Mouse (Mus musculus): Measurements from ENCODE around the gene Gpatch1. TPM values are rescaled to one million over a fixed set of nuclear protein-coding genes. Genes with fewer than 3 reads are reported as not detected.
"Not testable (repeated sequence)": the region's sequence is repeated elsewhere in the genome, so short reads cannot be mapped to it uniquely, and the experiment has no call there.

Gene Gpatch1
- polyA plus RNA-seq, 1 experiment from 2014 or later: 17.8 TPM

GRCm38 (mm10) chr7:35344785-35345330 lies 26.6 kb upstream of the Gpatch1 start:
- DNase-seq (ENCODE audit: low spot score): no peak
- Histone ChIP-seq H3K27ac (no peak overlapping the region), H3K36me3 (no peaks in the 10 kb centered on the region), H3K9me3 (replicated peaks) (no peaks in the 10 kb centered on the region), H3K4me1 (no peaks in the 10 kb centered on the region), H3K4me3 (no peak overlapping the region), H3K27me3 (ENCODE audit: low read depth, poor library complexity, severe bottlenecking) (no peaks in the 10 kb centered on the region)
- WGBS: 92% methylated on average over 5 of the region's 5 CpGs

DNA sequence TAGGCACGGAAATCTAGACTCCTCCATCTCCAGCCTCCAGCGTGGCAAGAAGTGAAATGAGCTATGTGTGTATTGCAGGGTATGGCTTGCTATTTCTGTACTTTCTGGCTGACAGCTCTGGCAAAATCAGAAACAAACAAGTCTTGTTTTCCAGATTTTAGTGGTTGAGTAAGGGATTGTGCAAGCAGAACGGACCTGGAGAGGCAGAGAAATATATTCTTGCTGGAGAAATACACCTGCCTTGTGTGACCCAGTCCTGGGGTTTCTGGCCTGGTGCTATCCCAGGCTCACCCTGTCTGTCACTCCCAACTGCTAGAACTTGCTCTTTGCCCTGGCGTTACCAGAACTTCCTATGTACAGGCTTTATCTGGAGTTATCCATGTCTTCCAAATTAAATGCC lies 24.3 kb upstream of the Gpatch1 start:
- Histone ChIP-seq H3K27ac (no peak overlapping the region), H3K4me1 (no peaks in the 10 kb centered on the region), H3K27me3 (ENCODE audit: low read depth, poor library complexity, severe bottlenecking) (no peaks in the 10 kb centered on the region), H3K36me3 (no peaks in the 10 kb centered on the region), H3K4me3 (no peak overlapping the region), H3K9me3 (replicated peaks) (no peaks in the 10 kb centered on the region)
- WGBS: 83% methylated on average over 4 of the region's 4 CpGs
- DNase-seq (ENCODE audit: low spot score): no peak

DNA sequence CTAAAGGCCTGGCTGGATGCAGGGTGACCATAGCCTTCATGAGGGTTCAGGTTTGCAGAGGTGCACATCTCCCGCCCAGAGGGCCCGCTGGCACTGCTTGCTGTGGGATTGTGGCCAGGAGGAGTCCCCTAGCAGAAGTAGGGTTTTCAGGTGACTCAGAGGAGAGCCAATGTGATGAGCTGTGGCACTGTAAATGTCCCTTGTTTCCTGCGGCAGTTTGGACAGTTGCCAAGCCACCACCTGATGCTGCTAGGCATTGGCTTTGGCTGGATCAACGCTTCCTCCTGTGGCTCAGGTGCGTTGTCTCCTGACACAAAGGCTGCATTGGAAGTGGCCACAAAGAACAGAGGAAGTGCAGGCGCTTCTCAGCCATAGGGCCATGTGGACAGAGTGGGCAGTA lies 23.0 kb upstream of the Gpatch1 start:
- 89% methylated on average over 6 of the region's 6 CpGs for WGBS
- no peaks in the 10 kb centered on the region for H3K9me3 ChIP-seq (replicated peaks)
- no peak overlapping the region for H3K4me3 ChIP-seq
- H3K27ac ChIP-seq: no peak overlapping the region
- no peaks in the 10 kb centered on the region for H3K36me3 ChIP-seq
- DNase-seq (ENCODE audit: low spot score): no peak
- peaks cover 10% of the 10 kb centered on the region for H3K27me3 ChIP-seq (ENCODE audit: low read depth, poor library complexity, severe bottlenecking)
- H3K4me1 ChIP-seq: no peaks in the 10 kb centered on the region

- no peak overlapping the region for H3K27ac ChIP-seq
These were observed 22.0 kb upstream of the Gpatch1 start for GRCm38 (mm10) chr7:35340196-35340595.

DNA sequence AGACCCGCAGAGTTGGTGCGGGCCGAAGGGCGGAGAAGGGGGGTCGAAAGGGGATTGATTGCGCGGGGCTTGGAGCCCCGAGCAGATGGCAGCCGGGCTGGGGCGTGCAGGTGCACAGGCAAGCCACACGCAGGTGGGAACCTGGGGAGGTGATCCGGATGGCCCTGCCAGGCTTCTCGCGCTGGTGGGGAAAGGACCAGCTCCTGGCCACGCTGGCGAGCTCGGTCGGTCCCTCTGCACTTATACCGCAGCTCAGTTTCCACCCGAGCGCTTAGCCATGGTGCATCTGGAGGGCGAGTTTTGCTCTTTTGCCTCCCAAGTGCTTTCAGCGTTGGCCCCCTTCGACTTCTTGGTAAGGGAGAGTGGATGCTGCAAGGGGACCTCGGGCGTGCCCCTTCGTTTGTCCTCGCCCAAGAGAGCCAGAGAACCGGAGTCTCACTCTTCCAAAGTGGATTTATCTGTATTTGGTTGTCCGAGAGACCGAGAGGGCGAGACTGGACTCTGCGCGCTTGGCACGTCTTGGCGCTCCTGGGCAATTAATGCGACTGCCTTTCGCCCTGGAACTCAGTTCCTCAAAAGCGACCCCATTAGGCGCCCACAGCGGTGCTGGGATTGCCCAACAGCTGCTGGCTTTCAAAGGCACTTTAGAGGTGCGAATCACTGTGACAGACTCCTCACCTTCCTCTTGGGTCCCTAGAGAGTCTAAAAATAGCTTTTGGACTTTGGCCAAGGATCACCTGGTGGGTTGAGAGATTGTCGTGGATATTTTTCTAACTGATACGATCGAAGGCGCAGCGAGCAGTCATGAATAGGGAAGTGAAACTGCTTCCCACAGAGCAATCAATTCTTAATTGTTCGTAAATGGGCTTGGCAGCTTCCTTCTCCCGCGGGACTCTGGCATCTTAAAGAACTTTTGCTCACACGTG lies 16.6 kb upstream of the Gpatch1 start:
- peak; percentile 65 for DNase-seq (ENCODE audit: low spot score)
- H3K27me3 ChIP-seq (ENCODE audit: low read depth, poor library complexity, severe bottlenecking): peaks cover 49% of the 10 kb centered on the region
- H3K27ac ChIP-seq: peak overlapping the region; percentile 66
- H3K4me1 ChIP-seq: peaks cover 25% of the 10 kb centered on the region
- no peaks in the 10 kb centered on the region for H3K9me3 ChIP-seq (replicated peaks)
- no peaks in the 10 kb centered on the region for H3K36me3 ChIP-seq
- peak overlapping the region; percentile 74 for H3K4me3 ChIP-seq
- WGBS: under 1% methylated on average over 51 of the region's 51 CpGs

More at GRCm38 (mm10) chr7:35340196-35340595, 22.0 kb upstream of the Gpatch1 start:
- H3K36me3 ChIP-seq: no peaks in the 10 kb centered on the region
- WGBS: 40% methylated on average over 5 of the region's 5 CpGs
- no peak for DNase-seq (ENCODE audit: low spot score)
- no peak overlapping the region for H3K4me3 ChIP-seq
- no peaks in the 10 kb centered on the region for H3K9me3 ChIP-seq (replicated peaks)
- peaks cover 21% of the 10 kb centered on the region for H3K27me3 ChIP-seq (ENCODE audit: low read depth, poor library complexity, severe bottlenecking)
- peaks cover 5% of the 10 kb centered on the region; the same call in 1 of the 2 replicates for H3K4me1 ChIP-seq

DNA sequence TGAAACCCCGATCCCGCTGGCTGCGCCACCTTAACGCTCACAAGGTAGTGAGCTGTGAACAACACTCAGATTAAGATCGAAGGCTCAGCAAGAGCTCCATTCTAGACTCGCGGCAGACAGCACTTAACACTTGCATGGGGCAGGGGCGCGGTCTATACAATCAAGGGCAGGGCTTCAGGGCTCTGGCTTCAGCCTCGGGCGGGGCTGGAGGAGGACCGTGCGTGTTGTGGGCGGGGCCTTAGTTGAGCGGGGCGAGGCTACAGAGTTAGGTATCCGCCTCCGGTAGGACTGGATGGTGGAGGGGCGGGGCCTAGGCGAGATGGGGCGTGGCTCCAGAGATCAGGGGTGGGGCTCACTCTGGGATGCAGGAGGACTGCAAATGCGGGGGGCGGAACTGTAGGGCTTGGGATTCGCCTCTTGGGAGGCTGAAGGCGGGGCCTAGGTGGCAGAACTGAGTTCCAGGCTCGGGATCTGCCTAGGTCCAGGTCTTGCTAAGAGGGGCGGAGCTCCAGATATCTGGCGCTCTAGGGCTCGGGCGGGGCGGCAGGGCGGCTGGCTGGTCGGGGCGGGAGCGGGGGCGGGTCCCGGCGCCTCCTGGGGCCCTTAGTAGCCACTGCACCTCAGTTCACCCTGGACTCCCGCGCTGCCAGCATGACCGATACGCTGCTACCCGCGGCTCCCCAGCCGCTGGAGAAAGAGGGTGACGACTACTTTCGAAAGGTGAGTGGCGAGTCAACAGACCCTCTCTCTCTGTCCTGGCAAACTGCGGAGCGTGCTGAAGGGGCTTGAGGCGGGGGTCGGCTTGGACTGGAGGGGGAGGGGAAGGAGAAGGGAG lies 15.7 kb upstream of the Gpatch1 start, which contains the start of gene Rhpn2:
TSS of gene Rhpn2 (plus strand) at position 479 of the 835 bp plus-strand sequence.
- H3K9me3 ChIP-seq (replicated peaks): no peaks in the 10 kb centered on the region
- peaks cover 49% of the 10 kb centered on the region for H3K27me3 ChIP-seq (ENCODE audit: low read depth, poor library complexity, severe bottlenecking)
- peak; percentile 99 for DNase-seq (ENCODE audit: low spot score)
- 1% methylated on average over 51 of the region's 52 CpGs for WGBS
- H3K4me3 ChIP-seq: peak within 1 kb of the TSS; percentile 74
- H3K27ac ChIP-seq: peak within 1 kb of the TSS; percentile 66
- H3K36me3 ChIP-seq: no peaks in the 10 kb centered on the region
- H3K4me1 ChIP-seq: peaks cover 25% of the 10 kb centered on the region

- no peaks in the 10 kb centered on the region for H3K9me3 ChIP-seq (replicated peaks)
- no peak for DNase-seq (ENCODE audit: low spot score)
- peak overlapping the region; percentile 56 for H3K27ac ChIP-seq
- 1% methylated on average over 19 of the region's 19 CpGs for WGBS
- H3K4me1 ChIP-seq: peaks cover 25% of the 10 kb centered on the region
- peak overlapping the region; percentile 74 for H3K4me3 ChIP-seq
- peaks cover 49% of the 10 kb centered on the region for H3K27me3 ChIP-seq (ENCODE audit: low read depth, poor library complexity, severe bottlenecking)
- no peaks in the 10 kb centered on the region for H3K36me3 ChIP-seq
These were observed 15.0 kb upstream of the Gpatch1 start for GRCm38 (mm10) chr7:35333231-35333651.

- 69% methylated on average over 3 of the region's 3 CpGs for WGBS
- Histone ChIP-seq H3K27ac (no peak overlapping the region), H3K27me3 (ENCODE audit: low read depth, poor library complexity, severe bottlenecking) (peaks cover 41% of the 10 kb centered on the region)
These were observed 13.3 kb upstream of the Gpatch1 start for GRCm38 (mm10) chr7:35331590-35331989.

DNA sequence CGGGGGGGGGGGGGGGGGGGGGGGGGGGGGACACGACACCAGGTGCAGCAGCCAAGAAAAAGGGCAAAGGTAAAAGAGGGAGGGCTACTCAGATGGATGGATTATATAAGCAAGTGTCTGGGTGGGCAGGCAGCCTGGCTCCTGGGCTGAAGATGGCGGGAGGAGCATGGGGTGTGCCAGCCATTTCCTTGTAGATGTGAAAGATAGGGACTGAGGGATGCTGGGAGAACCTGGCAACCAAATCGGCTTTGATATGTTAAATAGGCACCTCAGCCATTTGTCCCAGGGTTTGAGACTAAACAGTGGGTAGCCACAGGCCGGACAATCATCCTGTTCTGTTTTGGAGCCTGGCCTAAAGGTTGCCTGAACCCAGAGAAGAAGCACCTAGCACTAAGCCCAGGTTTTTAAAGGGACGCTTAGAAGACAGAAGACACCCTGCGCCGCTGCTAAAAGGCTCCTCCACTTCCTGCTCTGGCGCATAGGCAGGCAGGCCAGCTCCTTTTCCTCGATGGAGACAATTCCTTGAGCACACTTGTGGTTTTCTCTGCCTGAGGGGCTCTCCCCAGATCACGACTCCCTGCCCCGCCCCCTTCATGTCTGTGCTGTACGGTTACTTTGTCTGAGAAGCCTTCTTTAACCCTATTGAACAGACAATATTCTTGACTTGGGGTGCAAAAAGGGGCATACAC lies 4.6 kb upstream of the Gpatch1 start:
- Histone ChIP-seq H3K27ac (peak overlapping the region; percentile 56; the same call in 1 of the 2 replicates), H3K27me3 (ENCODE audit: low read depth, poor library complexity, severe bottlenecking) (no peaks in the 10 kb centered on the region), H3K9me3 (replicated peaks) (no peaks in the 10 kb centered on the region), H3K4me3 (no peak overlapping the region), H3K36me3 (no peaks in the 10 kb centered on the region), H3K4me1 (peaks cover 10% of the 10 kb centered on the region)
- DNase-seq (ENCODE audit: low spot score): peak; percentile 34
- WGBS: 6% methylated on average over 11 of the region's 13 CpGs

More at GRCm38 (mm10) chr7:35331590-35331989, 13.3 kb upstream of the Gpatch1 start:
- Histone ChIP-seq H3K9me3 (replicated peaks) (no peaks in the 10 kb centered on the region), H3K36me3 (no peaks in the 10 kb centered on the region), H3K4me3 (no peak overlapping the region), H3K4me1 (peaks cover 25% of the 10 kb centered on the region)
- DNase-seq (ENCODE audit: low spot score): no peak

- 40% methylated on average over 3 of the region's 3 CpGs for WGBS
- Histone ChIP-seq H3K27ac (no peak overlapping the region), H3K27me3 (ENCODE audit: low read depth, poor library complexity, severe bottlenecking) (no peaks in the 10 kb centered on the region), H3K4me3 (no peak overlapping the region), H3K4me1 (peaks cover 17% of the 10 kb centered on the region), H3K36me3 (no peaks in the 10 kb centered on the region), H3K9me3 (replicated peaks) (no peaks in the 10 kb centered on the region)
- DNase-seq (ENCODE audit: low spot score): no peak
These were observed 3.9 kb upstream of the Gpatch1 start for GRCm38 (mm10) chr7:35322161-35322560.

- H3K9me3 ChIP-seq (replicated peaks): no peaks in the 10 kb centered on the region
- no peak for DNase-seq (ENCODE audit: low spot score)
- H3K27me3 ChIP-seq (ENCODE audit: low read depth, poor library complexity, severe bottlenecking): no peaks in the 10 kb centered on the region
- 86% methylated on average over 4 of the region's 4 CpGs for WGBS
- no peaks in the 10 kb centered on the region for H3K36me3 ChIP-seq
- no peak overlapping the region for H3K27ac ChIP-seq
- H3K4me1 ChIP-seq: peaks cover 21% of the 10 kb centered on the region
- no peak overlapping the region for H3K4me3 ChIP-seq
These were observed 1.5 kb upstream of the Gpatch1 start for GRCm38 (mm10) chr7:35319755-35320154.

DNA sequence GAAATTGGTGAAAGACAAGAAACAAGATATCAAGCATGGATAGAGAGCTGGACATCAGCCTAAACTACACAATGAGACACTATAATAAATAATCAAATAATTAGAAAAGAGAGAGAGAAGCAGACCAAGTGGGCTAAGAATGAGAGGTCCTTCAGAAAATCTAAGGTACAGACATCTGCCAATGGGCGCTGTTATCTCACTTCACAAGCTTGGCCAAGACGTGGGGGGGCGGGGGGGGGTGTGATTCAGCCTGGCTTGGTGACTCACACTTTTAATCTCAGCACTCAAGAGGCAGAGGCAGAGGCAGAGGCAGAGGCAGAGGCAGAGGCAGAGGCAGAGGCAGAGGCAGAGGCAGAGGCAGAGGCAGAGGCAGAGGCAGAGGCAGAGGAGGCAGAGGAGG lies 981 bp upstream of the Gpatch1 start:
- not testable (repeated sequence) for DNase-seq (ENCODE audit: low spot score); H3K36me3 ChIP-seq; H3K9me3 ChIP-seq (replicated peaks); H3K4me3 ChIP-seq; H3K27me3 ChIP-seq (ENCODE audit: low read depth, poor library complexity, severe bottlenecking); H3K27ac ChIP-seq
- peaks cover 26% of the 10 kb centered on the region for H3K4me1 ChIP-seq
- 87% methylated on average over 3 of the region's 3 CpGs for WGBS
